Mouse (Mus musculus) adrenal gland, postnatal 0 days (tissue): ENCODE results near the gene Ube2r2. TPM values are rescaled to one million over a fixed set of nuclear protein-coding genes. Genes with fewer than 3 reads are reported as not detected.

Experiments used
- polyA plus RNA-seq: library from polyadenylated mRNA; unstranded; fragments of >200 nt; fragmentation: Nextera tagmentation; extraction: Ambion mirVana; gene quantifications from 2 replicates; pipeline ENCODE4 v1.2.1, GENCODE M21; 2015

Gene Ube2r2
- 61.1 and 78.5 TPM in 2 replicates for polyA plus RNA-seq

GRCm38 (mm10) chr4:41135711-41136453, at the start of gene Ube2r2:
TSS of gene Ube2r2 (plus strand) at chr4:41135743.

GRCm38 (mm10) chr4:41097871-41098576, 37.5 kb upstream of the Ube2r2 start, which contains the start of gene Aqp3:
TSS of gene Aqp3 (minus strand) at chr4:41098183.

GRCm38 (mm10) chr4:41124180-41124951, 11.2 kb upstream of the Ube2r2 start, which contains the start of gene Nol6:
TSS of gene Nol6 (minus strand) at chr4:41124455.

Other genes starting within 250 kb of the Ube2r2 start
- gene Spink4, start 215.7 kb upstream of the Ube2r2 start, polyA plus RNA-seq = 7.0 and 10.7 TPM in 2 replicates
- gene Bag1, start 187.4 kb upstream of the Ube2r2 start, polyA plus RNA-seq = 254 and 306 TPM in 2 replicates
- 220 and 221 TPM in 2 replicates for gene Chmp5, start 187.3 kb upstream of the Ube2r2 start, polyA plus RNA-seq
- gene Nfx1, start 164.8 kb upstream of the Ube2r2 start, polyA plus RNA-seq = 36.2 and 69.4 TPM in 2 replicates
- 0.99 and 1.6 TPM in 2 replicates for gene Aqp7, start 87.6 kb upstream of the Ube2r2 start, polyA plus RNA-seq
- 1.7 and 3.5 TPM in 2 replicates for gene Aqp3, start 37.6 kb upstream of the Ube2r2 start, polyA plus RNA-seq
- gene Nol6, start 11.3 kb upstream of the Ube2r2 start, polyA plus RNA-seq = 12.1 and 18.4 TPM in 2 replicates
- 22.9 and 26.0 TPM in 2 replicates for gene Ubap2, start 139.4 kb downstream of the Ube2r2 start, polyA plus RNA-seq
- gene Dcaf12, start 179.1 kb downstream of the Ube2r2 start, polyA plus RNA-seq = 33.2 and 47.8 TPM in 2 replicates
- gene Ubap1, start 213.3 kb downstream of the Ube2r2 start, polyA plus RNA-seq = 37.6 and 52.5 TPM in 2 replicates